Mouse (Mus musculus) frontal cortex, adult (tissue): Measurements from ENCODE around the gene Dvl2.

Source experiments
- ATAC-seq: cut with Nextera tagmentation; 2 replicates; pipeline ENCODE4 v1.9.2; 2017; ENCODE audit warnings: mild to moderate bottlenecking, moderate library complexity, mixed read lengths; ENCODE audit not compliant: low TSS enrichment

Gene Dvl2

DNA sequence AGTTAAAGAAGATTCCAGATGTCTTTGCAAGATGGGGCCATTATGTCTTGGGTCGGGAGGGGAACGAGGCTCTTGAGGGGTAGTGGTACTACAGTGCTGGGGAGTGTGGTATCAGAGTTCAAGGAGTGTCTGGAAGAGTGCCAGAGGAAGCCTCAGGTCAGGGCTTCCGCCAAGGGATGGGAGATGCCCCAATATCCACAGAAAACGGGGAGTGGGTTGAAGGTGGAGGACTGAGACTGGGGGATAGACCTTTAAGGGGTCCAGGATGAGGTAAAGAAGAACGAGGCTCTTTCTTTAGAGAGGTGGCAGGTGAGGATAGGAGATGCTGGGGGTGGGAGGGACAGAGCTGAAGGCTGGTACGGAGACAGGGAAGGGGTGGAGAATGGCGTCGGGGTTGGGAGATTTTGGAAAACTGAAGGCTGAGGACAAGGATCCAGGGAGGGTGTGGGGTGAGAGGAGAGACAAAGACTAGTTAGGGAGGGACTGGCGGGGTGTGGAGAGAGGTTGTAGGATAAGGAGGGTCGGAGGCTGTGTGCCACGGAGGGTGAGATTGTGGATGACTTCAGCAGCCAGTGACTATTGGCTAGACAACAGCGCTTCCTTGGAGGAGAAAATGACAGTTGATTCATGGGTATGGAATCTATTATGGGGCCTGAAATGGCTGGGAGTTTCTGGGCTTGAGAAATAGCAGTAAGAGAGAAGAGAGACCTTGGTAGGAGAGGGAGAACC, 28.2 kb downstream of the Dvl2 start:
- ATAC-seq, result no peak

DNA sequence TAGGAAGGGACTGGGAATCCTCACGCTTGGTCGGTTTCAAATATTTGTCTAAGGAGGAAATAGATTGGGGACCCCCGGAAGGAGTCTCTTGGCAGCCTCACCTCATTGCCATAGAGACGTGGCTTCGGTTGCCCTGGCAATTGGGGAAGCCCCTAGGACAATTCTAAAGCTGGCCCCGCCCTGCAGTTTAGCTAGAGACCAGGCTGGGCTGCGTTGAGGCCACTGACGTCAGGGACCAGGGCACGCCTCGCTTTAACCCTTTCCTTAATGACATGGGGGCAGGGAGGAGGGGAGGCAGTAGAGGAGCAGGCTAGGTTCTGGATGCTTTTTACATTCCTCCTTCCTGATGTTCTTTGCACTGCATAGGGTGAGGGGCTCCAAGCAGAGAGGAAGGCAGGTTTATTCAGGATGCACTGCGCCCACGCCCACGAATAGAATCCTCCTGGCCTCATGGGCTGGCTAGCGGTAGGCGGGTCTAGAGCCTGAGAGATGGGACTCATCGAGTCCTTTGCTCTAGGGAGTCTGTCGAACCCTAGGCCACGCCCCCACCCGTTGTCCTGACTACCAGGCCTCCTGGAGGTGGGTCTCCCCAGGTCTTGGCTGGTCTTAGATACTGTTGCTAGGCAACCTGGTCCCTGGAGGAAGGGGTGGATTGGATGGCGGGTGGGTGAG, 28.9 kb downstream of the Dvl2 start:
- ATAC-seq, result peak; percentile 56

DNA sequence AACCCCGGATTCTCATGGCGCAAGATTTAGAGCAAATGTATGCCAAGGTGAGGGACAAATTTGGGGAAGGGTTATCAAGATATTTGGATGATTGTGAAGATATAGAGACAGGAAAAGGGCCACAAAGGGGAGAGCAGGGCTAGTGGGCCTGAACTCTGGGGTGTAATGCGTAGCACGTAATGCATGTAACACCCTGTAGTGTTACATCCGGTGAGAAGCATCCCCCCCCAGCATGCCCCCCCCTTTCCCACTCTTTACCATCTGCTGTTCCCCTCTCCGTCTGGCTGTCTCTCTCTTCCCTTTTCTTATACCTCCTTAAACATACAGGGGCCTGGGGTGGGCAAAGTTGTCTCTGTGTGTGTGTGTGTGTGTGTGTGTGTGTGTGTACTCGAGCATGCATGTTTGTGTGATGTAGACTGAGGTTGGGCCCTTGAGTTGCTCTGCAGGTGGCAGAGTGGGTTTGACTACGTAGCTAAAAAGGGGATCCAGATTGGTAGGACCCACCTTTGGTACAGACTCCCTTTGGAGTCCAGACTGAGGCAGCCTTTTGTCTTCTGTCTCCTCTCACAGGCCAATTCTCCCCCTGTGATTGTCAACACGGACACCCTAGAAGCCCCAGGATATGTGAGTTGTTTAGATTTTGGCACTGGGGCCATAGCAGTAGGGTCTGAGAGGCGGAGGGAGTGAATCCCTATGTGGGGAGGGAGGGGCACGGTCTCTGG, 29.6 kb downstream of the Dvl2 start:
- no peak for ATAC-seq

DNA sequence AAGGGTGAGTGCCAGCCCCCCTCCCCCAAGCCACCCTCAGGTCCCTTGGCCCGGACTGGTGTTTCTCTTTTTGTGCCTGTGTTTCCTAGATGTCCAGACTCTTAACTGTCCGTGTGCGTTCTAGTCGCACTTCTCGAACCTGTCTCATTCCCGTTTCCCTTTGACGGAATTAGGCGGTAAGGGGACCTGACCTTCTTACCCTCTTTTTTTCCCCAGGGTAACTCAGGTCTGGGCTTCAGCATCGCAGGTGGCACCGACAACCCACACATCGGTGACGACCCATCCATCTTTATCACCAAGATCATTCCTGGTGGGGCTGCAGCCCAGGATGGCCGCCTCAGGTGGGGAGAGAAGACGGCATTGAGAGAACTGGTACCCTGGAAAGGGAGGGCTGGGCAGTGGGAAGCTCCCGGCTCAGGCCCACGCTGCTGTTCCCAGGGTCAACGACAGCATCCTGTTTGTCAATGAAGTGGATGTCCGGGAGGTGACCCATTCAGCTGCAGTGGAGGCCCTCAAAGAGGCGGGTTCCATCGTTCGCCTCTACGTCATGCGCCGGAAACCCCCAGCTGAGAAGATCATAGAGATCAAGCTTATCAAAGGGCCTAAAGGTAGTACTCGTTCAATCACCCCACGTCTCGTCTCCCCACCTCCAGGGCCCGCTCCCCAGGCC, 30.4 kb downstream of the Dvl2 start:
- ATAC-seq, result no peak

DNA sequence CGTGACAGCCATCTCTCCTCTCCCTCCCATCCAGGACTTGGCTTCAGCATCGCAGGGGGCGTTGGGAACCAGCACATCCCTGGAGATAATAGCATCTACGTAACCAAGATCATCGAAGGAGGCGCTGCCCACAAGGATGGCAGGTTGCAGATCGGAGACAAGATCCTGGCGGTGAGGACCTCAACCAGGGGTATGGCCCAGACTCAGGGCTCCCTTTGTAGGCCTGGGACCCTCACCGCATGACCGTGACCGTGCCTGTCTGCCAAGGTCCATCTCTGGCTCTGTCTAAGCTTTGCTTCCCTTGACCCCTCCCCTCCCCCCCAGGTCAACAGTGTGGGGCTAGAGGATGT, 30.9 kb downstream of the Dvl2 start:
- ATAC-seq, result no peak

DNA sequence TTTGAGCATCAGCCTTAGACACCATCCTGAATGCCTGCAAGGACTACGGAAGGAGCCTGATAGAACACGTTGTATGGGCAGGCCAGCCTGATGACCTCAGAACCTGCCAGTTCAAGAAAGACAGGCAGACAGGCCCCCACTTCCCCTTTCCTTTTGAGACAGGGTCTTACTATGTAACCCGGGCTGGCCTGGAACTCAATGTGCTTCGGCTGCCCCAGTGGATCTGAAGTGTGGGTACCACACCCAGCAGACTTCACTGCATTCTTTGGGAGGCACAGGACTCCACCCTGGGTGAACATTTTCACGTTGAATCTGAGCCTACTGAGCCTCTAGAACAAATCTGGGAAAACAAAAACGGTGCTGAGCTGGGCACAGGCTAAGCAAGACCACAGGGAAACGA, 37.8 kb downstream of the Dvl2 start:
- ATAC-seq, result no peak

DNA sequence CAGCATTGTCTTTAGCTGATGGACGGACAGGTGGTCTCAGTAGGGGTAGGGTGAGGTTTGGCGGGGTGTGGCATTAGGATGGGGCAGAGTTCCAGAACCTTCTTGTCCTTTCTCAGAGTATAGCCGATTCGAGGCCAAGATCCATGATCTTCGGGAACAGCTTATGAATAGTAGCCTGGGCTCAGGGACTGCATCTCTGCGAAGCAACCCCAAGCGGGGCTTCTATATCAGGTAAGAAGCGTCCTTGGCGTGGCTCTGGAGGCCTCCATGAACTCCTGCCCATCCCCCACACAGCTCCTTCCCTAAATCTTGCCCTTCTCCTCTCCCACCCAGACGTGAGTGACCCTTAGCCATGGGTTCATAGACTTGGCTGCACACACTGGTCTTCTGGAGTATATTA, 39.2 kb downstream of the Dvl2 start:
- ATAC-seq, result no peak

DNA sequence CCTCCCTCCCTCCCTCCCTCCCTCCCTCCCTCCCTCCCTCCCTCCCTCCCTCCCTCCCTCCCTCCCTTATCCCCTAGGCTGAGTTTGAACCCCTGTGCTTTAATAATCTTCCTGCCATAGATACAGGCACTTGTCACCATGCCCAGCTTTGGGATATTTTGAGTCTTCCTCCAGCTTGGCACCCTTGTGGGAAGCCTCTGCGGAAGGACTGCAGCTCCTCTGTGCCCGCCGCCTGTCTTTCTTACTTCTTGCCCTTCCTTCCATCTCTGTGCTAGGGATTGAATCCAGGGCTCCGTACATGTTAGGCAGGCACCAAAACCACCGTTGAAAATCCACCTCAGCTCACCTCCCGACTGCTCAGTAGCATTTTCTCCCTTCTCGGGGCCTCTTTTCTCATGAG, 39.8 kb downstream of the Dvl2 start:
- ATAC-seq, result peak; percentile 71; the same call in 1 of the 2 replicates

DNA sequence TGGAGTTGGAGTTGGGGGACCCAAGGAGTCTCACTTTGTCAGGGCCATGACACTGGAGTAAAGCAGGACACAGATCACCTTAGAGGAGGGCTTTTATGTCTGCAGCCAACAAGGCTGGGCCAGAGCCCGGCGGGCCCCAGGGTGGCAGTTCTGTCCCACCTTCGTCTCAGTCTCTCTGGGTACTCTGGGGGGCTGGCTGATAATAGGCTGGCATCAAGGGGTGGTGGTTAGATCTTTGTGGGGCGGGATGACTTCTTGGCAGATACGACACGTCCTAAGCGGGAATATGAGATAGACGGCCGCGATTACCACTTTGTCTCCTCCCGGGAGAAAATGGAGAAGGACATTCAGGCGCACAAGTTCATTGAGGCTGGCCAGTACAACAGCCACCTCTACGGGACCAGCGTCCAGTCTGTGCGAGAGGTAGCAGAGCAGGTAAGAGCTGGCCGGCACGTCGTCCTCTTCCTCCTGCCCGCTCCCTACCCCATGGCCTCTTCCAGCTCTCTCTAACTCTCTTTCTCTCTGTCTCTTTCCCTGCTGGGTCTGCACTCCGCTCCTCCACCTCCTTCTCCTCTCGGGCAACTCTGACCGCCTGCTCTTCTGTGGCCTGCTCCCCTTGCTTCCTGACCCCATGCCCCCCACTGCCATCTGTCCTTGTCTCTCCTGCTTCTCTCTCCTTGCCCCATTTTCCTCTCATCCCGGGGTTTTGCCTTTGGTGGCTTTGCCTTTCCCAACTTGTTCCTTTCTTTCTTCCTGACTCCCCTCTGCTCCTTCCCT, 42.1 kb downstream of the Dvl2 start:
- ATAC-seq, result no peak

DNA sequence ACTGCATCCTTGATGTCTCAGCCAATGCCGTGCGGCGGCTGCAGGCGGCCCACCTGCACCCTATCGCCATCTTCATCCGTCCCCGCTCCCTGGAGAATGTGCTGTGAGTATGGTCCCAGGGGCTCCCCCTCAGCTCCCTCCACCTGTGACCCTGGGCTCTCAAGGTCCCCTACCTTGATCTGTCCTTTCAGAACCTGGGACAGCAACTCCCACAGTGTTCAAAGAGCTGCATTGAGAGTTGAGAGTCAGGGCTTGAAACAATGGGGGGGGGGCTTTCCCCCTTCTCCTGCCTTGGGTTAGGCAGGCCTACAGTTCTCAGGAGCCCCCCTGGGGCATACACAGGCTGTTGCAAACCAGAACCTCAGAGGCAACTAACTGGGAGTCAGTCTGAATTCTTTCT, 43.3 kb downstream of the Dvl2 start:
- no peak for ATAC-seq

DNA sequence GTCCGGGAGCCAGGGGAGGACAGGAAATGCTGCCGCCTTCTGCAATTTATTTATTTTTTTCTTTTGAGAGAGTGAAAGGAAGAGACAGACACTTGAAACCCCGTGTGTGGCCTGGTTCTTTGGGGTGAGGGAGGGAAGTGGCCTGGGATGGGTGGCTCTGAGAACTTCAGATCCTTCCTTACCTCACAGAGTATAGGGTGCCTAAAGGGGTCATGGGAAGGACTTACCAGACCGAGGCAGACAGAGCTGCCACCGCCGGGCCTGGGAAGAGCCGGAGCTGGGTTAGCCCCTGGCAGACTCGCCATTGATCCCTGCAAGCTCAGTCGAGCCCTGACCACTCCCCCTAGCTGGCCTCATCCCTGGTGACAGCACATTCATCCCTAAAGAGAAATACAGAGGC, 45.0 kb downstream of the Dvl2 start:
- ATAC-seq, result no peak

DNA sequence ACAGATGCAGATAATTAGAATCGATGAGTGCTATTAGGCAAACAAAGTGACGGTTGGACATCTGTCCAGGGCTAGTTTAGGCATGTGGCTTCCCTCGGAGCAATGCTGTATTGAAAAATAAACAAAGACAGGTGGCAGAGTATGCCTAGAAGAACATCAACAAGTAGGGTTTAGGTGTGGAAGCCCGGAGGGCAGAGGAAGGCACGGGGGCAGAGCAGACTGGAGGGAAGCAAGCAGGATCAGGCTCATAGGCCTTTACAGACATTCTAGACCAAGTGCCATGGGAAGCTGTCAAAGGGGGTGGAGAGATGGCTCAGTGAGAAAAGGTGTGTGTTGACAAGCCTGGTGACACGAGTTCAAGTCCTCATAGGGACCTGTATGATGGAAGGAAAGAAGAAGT, 49.0 kb downstream of the Dvl2 start:
- ATAC-seq, result no peak

DNA sequence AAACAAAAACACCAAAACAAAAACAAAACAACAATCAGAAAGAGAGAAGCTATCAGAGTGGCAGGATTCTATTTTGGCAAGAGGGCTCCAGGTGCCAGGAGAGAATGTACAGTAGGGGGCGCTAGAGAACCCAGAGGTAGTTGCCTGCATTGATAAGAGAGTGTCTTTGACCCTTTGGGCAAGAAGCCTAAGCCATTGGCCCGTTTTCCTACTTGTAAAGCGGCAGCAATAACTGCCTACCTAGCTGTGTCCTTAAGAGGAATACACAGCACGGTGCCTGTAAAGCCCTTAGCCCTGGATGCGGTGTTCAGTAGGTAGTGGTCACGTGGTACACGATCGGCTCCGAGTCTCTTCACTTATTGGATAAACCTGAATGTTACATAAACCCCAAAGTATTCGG, 49.4 kb downstream of the Dvl2 start:
- ATAC-seq, result 0 out of 2 replicates have a peak, but pooled peaks have one; percentile 39

DNA sequence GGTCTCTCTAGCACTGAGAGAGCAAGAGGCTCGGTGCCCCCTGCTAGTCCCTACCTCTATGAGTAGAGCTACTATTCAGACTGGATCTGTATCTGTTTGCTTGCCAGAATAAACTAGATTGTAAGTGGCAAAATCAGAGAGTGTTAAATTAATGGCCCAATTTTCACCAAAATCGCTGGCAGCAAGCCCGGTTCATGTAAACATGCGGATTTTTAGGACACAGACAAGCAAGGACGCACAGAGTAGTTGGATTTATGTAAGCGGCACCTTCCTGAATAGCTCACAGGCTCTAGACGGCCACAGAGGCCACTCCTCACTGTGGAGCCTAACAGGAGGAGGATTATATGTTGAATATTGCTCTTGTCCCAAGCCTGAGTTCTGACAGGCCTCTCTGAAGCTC, 52.8 kb downstream of the Dvl2 start:
- no peak for ATAC-seq

DNA sequence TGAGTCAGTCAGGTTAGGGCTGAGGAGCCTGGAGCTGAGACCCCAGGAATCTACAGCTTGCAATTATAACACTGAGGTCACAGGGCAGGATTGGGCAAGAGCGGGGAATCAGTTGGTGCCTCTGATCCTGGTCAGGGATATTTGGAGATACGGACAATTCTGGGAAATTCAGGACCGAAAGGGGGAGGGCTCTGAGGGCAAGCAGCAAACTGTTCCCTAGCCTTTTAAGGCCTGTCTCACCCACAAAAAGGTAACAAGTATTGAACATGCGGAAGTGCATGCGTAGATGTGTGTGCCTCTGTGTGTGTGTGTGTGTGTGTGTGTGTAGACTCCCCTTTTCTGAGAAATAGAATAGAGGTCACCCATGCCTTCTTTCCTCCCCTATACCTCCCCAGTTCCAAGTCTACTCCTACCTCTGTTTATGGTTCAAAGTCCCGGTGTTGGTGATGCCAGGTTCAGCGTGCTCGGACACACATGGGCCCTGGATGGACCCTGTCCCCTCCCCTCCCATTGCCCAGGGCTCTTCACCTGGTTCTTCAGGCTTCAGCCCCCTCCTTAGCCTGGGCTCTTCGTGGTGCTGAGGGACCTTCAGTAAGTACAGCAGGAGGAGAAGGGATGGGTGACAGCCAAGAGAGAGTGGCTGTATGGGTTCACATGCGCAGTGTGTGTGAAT, 53.6 kb downstream of the Dvl2 start, which contains the start of gene Asgr1:
Gene Asgr1 (plus strand): TSS at position 188 of the 673 bp plus-strand sequence.
- no peak for ATAC-seq

DNA sequence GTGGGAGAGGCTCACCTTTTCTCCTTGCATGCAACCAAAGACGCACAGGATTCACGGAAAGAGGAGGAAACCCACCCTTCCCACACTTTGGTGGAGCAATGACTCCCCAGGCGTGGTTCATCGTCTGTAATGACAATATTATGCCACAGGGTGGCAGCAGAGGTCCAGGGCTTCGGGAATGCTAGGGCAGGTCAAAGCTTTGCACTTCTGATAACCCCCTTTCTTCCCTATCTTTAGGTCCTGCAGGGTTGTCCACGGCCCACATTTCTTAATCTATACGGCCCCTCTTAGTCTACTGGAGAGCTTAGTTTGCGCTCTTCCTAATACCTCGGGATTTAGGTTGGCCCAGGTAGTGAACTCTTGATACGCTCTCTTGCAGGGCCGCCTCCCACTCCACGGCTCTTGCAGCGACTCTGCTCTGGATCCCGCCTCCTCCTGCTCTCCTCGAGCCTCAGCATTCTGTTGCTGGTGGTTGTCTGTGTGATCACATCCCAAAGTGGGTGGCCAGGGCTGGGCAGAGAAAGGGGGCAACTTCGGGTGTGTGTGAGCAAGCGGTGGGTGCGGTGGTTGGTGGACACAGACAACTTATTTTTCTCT, 55.3 kb downstream of the Dvl2 start:
- ATAC-seq, result no peak

DNA sequence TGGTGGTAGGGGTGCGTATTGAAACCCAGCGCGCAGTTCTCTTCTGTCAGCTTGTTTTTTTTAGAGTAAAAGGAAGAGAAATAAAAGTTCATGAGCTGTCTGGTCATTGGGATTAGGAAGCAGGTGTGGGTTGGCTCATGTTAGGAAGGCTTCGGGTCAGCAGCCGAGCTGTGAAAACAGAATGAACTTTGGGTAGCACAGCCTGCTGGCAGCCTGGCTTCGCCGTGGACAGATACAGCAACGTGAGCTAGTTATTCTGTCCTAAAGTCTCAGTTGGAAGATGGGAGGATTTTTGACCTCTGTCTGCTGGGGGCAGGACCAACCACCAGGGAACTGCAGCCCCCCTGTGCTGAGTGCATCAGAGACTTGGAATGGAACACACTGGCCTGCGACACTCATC, 57.4 kb downstream of the Dvl2 start:
- ATAC-seq, result no peak

DNA sequence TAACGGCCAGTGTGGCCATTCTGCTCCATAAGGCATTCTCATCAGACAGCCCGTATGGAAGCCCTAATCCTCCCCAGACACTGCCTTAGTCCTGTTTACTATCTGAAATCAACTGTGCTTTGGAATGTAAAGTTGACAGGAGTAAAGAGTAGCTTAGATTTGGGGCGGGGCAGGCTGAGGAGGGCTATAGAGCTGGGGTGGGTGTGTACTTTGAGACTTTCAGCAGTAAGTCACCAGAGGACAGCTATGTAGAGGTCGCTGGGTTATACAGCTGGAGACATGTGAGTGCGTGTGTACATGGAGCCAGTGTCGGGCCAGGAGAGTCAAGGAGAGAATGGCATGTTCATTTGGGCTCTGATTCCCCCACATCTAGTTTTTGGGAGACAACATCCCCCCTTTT, 59.5 kb downstream of the Dvl2 start:
- no peak for ATAC-seq
